Mouse (Mus musculus) limb, embryonic 11.5 days (tissue): ENCODE measurements around the gene Fam84b. TPM values are rescaled to one million over a fixed set of nuclear protein-coding genes. Genes with fewer than 3 reads are reported as not detected.

Source experiments
- ATAC-seq: fragments of 200-750 bp; cut with Nextera tagmentation; 2 replicates; pipeline ENCODE4 v1.8.0; 2017; ENCODE audit warnings: low read depth; ENCODE audit not compliant: insufficient number of reproducible peaks, low FRiP score, low TSS enrichment
- DNase-seq: peaks from one replicate; pipeline ENCODE4 v3.0.0-alpha.2; 2015; ENCODE audit warnings: low spot score
- H3K27ac ChIP-seq: fragments of 300-500 bp; sonication (generic); replicated peaks from 2 replicates; pipeline ENCODE4 v1.5.1; 2014; ENCODE audit warnings: low read depth, mild to moderate bottlenecking, low read length
- H3K27me3 ChIP-seq: fragments of 300-500 bp; sonication (generic); 2 replicates; pipeline ENCODE4 v1.6.1; 2014; ENCODE audit warnings: mild to moderate bottlenecking, low read length, mixed read lengths; ENCODE audit not compliant: control insufficient read depth, insufficient read depth
- H3K36me3 ChIP-seq: fragments of 300-500 bp; sonication (generic); 2 replicates; pipeline ENCODE4 v1.6.1; 2014; ENCODE audit warnings: mild to moderate bottlenecking, low read length, moderate library complexity, mixed read lengths; ENCODE audit not compliant: control insufficient read depth, insufficient read depth
- H3K4me1 ChIP-seq: fragments of 300-500 bp; sonication (generic); 2 replicates; pipeline ENCODE4 v1.6.1; 2014; ENCODE audit warnings: low read length, mixed read lengths; ENCODE audit not compliant: control insufficient read depth, insufficient read depth
- H3K4me2 ChIP-seq: fragments of 300-500 bp; sonication (generic); 2 replicates; pipeline ENCODE4 v1.6.1; 2014; ENCODE audit warnings: low read depth, mild to moderate bottlenecking, moderate library complexity; ENCODE audit not compliant: severe bottlenecking
- H3K4me3 ChIP-seq: fragments of 300-500 bp; sonication (generic); 2 replicates; pipeline ENCODE4 v1.5.1; 2014; ENCODE audit warnings: low read depth, low read length
- H3K9ac ChIP-seq: fragments of 300-500 bp; sonication (generic); 2 replicates; pipeline ENCODE4 v1.6.1; 2014; ENCODE audit warnings: mild to moderate bottlenecking, low read length
- H3K9me3 ChIP-seq: fragments of 300-500 bp; sonication (generic); 2 replicates; pipeline ENCODE4 v1.6.1; 2016; ENCODE audit warnings: low read length; ENCODE audit not compliant: control insufficient read depth
- WGBS: fragments of 180-500 bp; shearing (Covaris S2); extraction: QIAGEN DNeasy Blood & Tissue Kit; methylation state at CpG from one replicate; pipeline ENCODE4 v1.1.7; 2014; 5-methylcytosine and 5-hydroxymethylcytosine counted together
- polyA plus RNA-seq: library from polyadenylated mRNA; unstranded; fragments of >200 nt; fragmentation: Nextera tagmentation; extraction: Ambion mirVana; gene quantifications from 2 replicates; pipeline ENCODE4 v1.2.1, GENCODE M21; 2014

The Fam84b gene
- polyA plus RNA-seq, 1 experiment from 2014 or later = 7.0 TPM

DNA sequence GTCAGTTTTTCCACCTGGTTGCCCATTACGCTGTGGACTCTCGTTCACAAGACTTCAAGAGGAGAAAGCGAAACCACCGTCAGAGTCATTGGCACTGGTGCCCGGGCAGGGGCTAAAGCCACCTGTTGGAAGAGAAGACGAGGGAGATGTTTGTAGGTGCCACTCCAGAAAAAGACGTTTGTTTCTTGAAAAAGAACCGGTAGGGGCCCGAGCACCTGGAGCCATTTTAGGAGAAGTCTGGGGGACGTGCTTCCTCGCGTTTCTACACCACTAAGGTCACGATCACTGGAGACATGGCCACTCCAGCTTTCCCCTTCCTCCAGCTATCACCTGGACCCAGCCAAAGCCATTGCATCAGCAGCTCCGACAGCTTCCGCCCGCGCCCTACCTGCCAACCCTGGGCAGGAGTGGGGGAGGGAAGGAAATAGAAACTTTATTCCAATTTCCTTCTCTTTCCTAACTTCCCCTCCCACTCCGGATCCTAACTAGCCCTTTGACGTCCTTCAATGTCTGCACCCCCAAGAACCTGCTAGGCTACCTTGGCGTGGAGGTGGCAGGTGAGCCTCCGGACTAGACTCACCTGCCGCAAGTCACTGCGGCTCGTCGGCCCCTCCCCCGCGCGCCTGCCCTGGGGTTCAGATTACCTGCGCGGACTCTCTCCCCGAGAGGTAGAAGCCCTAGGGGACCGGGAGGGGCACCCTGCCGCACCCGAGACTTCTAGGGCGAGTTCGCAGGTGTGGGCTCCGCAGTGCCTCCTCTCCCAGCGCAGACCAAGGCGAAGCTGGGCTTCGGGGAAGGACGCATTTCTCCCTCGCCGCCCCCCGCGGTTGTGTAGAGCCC, 29.5 kb downstream of the Fam84b start:
- ATAC-seq = peak; percentile 11; the same call in 1 of the 2 replicates
- under 1% methylated on average over 45 of the region's 45 CpGs for WGBS

DNA sequence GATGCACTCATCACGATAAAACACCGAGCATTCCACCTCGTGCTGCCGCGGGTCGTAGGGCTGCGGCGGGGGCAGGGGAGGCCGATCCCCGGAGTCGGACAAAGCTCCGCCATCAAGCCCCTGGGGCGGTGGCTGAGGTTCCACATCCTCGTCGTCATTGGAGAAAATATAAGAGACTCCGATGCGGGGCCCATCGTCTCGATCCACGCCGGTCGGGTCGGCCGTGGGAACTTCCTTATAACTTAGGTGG, 30.0 kb downstream of the Fam84b start:
- ATAC-seq (no peak; the same call in 1 of the 2 replicates), DNase-seq (no peak)
- Histone ChIP-seq H3K27me3 (no peaks in the 10 kb centered on the region), H3K4me3 (peak overlapping the region; percentile 46), H3K4me1 (peaks cover 8% of the 10 kb centered on the region; the same call in 1 of the 2 replicates), H3K9ac (peak overlapping the region; percentile 72), H3K4me2 (peak overlapping the region; percentile 99), H3K36me3 (no peaks in the 10 kb centered on the region), H3K9me3 (no peaks in the 10 kb centered on the region), H3K27ac (peak overlapping the region; percentile 39; the same call in 1 of the 2 replicates)
- WGBS = under 1% methylated on average over 24 of the region's 24 CpGs

More for the DNA sequence above, 29.5 kb downstream of the Fam84b start:
- DNase-seq = peak; percentile 42
- Histone ChIP-seq H3K4me1 (peaks cover 8% of the 10 kb centered on the region; the same call in 1 of the 2 replicates), H3K4me3 (peak overlapping the region; percentile 46), H3K9ac (peak overlapping the region; percentile 72), H3K27me3 (no peaks in the 10 kb centered on the region), H3K4me2 (peak overlapping the region; percentile 99), H3K36me3 (no peaks in the 10 kb centered on the region), H3K9me3 (no peaks in the 10 kb centered on the region), H3K27ac (0 out of 2 replicates have a peak overlapping the region, but pooled peaks have one; percentile 39)

- H3K4me1 ChIP-seq = peaks cover 8% of the 10 kb centered on the region; the same call in 1 of the 2 replicates
- peak; percentile 82 for DNase-seq
- H3K9me3 ChIP-seq = no peaks in the 10 kb centered on the region
- H3K9ac ChIP-seq = peak overlapping the region; percentile 72
- WGBS = under 1% methylated on average over 68 of the region's 68 CpGs
- ATAC-seq = peak; percentile 72
- H3K27ac ChIP-seq = peak overlapping the region; percentile 60
- no peaks in the 10 kb centered on the region for H3K36me3 ChIP-seq
- H3K4me3 ChIP-seq = peak overlapping the region; percentile 46
- no peaks in the 10 kb centered on the region for H3K27me3 ChIP-seq
- peak overlapping the region; percentile 99 for H3K4me2 ChIP-seq
Observed at GRCm38 (mm10) chr15:60822803-60823619, 30.6 kb downstream of the Fam84b start.

DNA sequence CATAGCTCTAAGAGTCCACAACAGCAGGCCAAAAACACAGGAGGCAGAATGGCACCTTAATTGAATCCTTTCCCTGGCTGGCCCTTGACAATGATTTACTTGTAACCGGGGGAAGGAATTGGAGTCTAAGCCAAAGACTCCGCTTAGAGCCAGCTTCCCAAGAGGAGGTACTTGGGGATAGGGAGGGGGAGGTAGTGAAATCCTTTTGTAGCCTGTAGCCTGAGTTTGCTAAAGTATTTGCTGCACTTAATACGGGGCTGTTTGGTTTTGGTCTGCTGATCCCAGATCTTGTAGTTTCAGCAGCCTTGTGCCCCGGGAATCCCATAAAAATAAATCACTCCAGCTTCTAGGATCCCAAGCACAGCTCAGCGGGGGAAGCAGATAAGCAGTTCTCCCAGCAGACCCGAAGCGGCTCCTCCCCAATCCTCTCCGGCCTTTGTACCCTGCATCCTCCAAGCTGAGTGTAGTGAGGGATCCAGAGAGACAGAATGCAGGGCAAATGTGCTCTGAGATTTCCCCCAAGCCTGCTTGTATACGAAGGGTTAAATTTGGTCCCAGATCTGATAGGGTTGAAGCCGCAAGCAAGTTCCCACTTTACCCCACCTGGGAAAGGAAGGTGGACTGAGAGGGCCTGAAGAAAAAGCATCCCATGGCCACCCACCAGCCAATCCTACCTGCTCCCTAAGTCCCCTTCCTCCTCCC, 31.3 kb downstream of the Fam84b start:
- DNase-seq (peak; percentile 66), ATAC-seq (no peak)
- Histone ChIP-seq H3K4me1 (peaks cover 8% of the 10 kb centered on the region; the same call in 1 of the 2 replicates), H3K9me3 (no peaks in the 10 kb centered on the region), H3K4me2 (peak overlapping the region; percentile 99), H3K27me3 (no peaks in the 10 kb centered on the region), H3K4me3 (peak overlapping the region; percentile 46), H3K9ac (peak overlapping the region; percentile 72), H3K27ac (peak overlapping the region; percentile 60), H3K36me3 (no peaks in the 10 kb centered on the region)
- WGBS = under 1% methylated on average over 10 of the region's 10 CpGs

DNA sequence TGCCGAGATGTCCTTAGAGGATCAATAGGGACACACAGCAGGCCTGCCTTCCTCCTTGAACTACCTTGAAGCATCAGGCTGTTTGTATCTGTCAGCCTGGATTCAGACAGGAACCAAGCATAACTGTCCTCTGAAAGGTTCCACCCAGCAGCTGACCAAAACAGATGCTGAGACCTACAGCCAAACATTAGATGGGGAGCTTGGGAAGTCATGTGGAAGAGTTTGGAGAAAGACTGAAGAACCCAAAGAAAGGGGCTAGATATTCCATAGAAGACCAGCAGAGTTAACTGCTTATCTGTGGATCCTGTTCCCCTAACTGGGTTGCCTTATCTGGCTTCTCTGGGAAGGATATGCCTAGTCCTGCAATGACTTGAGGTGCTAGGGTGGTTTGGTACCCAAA, 35.1 kb downstream of the Fam84b start:
- Histone ChIP-seq H3K9me3 (no peaks in the 10 kb centered on the region), H3K4me2 (no peak overlapping the region), H3K9ac (no peak overlapping the region), H3K4me3 (no peak overlapping the region), H3K27me3 (no peaks in the 10 kb centered on the region), H3K27ac (no peak overlapping the region), H3K4me1 (peaks cover 7% of the 10 kb centered on the region; the same call in 1 of the 2 replicates), H3K36me3 (no peaks in the 10 kb centered on the region)
- WGBS = 93% methylated on average over 1 of the region's 1 CpGs
- DNase-seq = no peak
- ATAC-seq = no peak

DNA sequence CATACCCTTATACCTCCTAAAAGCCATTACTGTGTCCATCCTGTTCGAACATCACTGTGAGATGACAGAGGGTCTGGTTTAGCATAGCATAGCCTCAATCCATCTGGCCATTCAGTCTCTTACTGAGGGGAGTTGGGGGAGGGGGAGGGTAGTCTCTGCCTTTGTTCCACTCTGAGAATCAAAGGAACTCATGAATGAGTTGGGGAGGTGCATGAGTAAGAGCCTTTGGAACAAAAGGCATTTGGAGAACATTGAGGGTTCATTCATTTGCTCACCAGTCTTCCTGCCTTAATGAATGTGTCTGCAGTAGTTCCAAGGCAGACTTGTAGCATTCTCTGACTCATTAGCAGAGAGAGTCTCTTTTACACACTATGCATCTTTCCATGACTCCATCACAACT, 37.1 kb downstream of the Fam84b start:
- no peaks in the 10 kb centered on the region for H3K9me3 ChIP-seq
- H3K4me2 ChIP-seq = no peak overlapping the region
- no peak overlapping the region for H3K27ac ChIP-seq
- peaks cover under 1% of the 10 kb centered on the region; the same call in 1 of the 2 replicates for H3K4me1 ChIP-seq
- H3K36me3 ChIP-seq = no peaks in the 10 kb centered on the region
- no peaks in the 10 kb centered on the region for H3K27me3 ChIP-seq
- DNase-seq = no peak
- 77% methylated on average over 1 of the region's 1 CpGs for WGBS
- no peak for ATAC-seq
- H3K4me3 ChIP-seq = no peak overlapping the region
- no peak overlapping the region for H3K9ac ChIP-seq

DNA sequence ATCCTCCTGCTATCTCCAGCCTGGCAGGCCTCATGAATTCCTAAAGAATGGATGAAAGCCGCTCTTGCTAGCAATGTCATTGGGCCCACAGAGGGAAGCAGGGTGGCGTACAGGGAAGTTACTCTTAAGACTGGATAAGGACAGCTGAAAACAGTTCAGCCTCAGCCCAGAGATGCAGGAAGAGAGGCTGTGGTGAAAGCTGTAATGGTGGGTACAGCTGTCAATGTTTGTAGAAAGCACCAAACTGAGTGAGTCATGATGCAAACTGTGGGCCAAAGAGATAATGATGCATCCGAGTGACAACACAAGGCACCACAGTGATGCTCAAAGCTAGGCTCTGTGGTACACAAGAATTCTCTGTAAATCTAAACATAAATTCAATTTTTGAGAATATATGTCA, 39.0 kb downstream of the Fam84b start:
- 80% methylated on average over 3 of the region's 3 CpGs for WGBS

GRCm38 (mm10) chr15:60793041-60793673, 60.4 kb downstream of the Fam84b start:
- DNase-seq (no peak), ATAC-seq (no peak)
- no peaks in the 10 kb centered on the region for H3K4me1 ChIP-seq
- no peaks in the 10 kb centered on the region for H3K36me3 ChIP-seq
- no peaks in the 10 kb centered on the region for H3K9me3 ChIP-seq
- no peak overlapping the region for H3K4me2 ChIP-seq
- H3K4me3 ChIP-seq = no peak overlapping the region
- H3K27me3 ChIP-seq = no peaks in the 10 kb centered on the region
- H3K27ac ChIP-seq = no peak overlapping the region
- H3K9ac ChIP-seq = no peak overlapping the region

More for the DNA sequence above, 39.0 kb downstream of the Fam84b start:
- no peak for DNase-seq
- no peak for ATAC-seq
- Histone ChIP-seq H3K4me2 (no peak overlapping the region), H3K9ac (no peak overlapping the region), H3K9me3 (no peaks in the 10 kb centered on the region), H3K27ac (no peak overlapping the region), H3K4me3 (no peak overlapping the region), H3K36me3 (no peaks in the 10 kb centered on the region), H3K4me1 (no peaks in the 10 kb centered on the region), H3K27me3 (no peaks in the 10 kb centered on the region)
